Mouse (Mus musculus): ENCODE measurements at regions not wholly inside any gene's neighbourhood (a gene's known extent, or its start where the extent isn't known, plus 50 kb on each side); places are given as distances from the start of the nearest gene placed in this dataset.
A peak's percentile ranks its signal among the peaks of the same experiment; 100 is the strongest.

GRCm38 (mm10) chr17:50395669-50396068 is 102.2 kb upstream of the Dazl start:
- no peaks in the 10 kb centered on the region for H3K9me3 ChIP-seq (ENCODE audit: low read length)
- no peak overlapping the region for H3K27ac ChIP-seq
- no peaks in the 10 kb centered on the region for H3K27me3 ChIP-seq (ENCODE audit: insufficient read depth, low read length)
- no peaks in the 10 kb centered on the region for H3K4me1 ChIP-seq (ENCODE audit: insufficient read depth, low read length)
- no peaks in the 10 kb centered on the region for H3K36me3 ChIP-seq (ENCODE audit: insufficient read depth, low read length)
- H3K9ac ChIP-seq (replicated peaks; ENCODE audit: low read length), result no peak overlapping the region
- no peak overlapping the region for H3K4me2 ChIP-seq (ENCODE audit: low read depth, low read length)
- TF ChIP-seq CTCF (IDR thresholded peaks at IDR 0.05; ENCODE audit: low read depth), result no peak
- 97% methylated on average over 11 of the region's 11 CpGs for WGBS
- DNase-seq (ENCODE audit: low spot score) (no peak), ATAC-seq (no peak)
- no peak overlapping the region for H3K4me3 ChIP-seq (ENCODE audit: low read length)

- Histone ChIP-seq H3K27me3 (ENCODE audit: insufficient read depth, low read length) (no peaks in the 10 kb centered on the region), H3K4me3 (ENCODE audit: low read length) (no peak overlapping the region), H3K36me3 (ENCODE audit: insufficient read depth, low read length) (no peaks in the 10 kb centered on the region), H3K27ac (no peak overlapping the region), H3K9ac (replicated peaks; ENCODE audit: low read length) (no peak overlapping the region), H3K9me3 (ENCODE audit: low read length) (no peaks in the 10 kb centered on the region), H3K4me1 (ENCODE audit: insufficient read depth, low read length) (no peaks in the 10 kb centered on the region), H3K4me2 (ENCODE audit: low read depth, low read length) (no peak overlapping the region)
- no peak for TF ChIP-seq CTCF (IDR thresholded peaks at IDR 0.05; ENCODE audit: low read depth)
- no peak for DNase-seq (ENCODE audit: low spot score)
- ATAC-seq, result no peak
- WGBS, result 57% methylated on average over 4 of the region's 4 CpGs
Measured at GRCm38 (mm10) chr17:50397324-50397723, 103.9 kb upstream of the Dazl start.

GRCm38 (mm10) chr17:50407249-50407990 is 101.8 kb upstream of the Plcl2 start:
- Histone ChIP-seq H3K4me2 (ENCODE audit: low read depth, low read length) (no peak overlapping the region), H3K4me1 (ENCODE audit: insufficient read depth, low read length) (no peaks in the 10 kb centered on the region), H3K4me3 (ENCODE audit: low read length) (no peak overlapping the region), H3K27ac (peak overlapping the region; percentile 64), H3K36me3 (ENCODE audit: insufficient read depth, low read length) (no peaks in the 10 kb centered on the region), H3K9me3 (ENCODE audit: low read length) (no peaks in the 10 kb centered on the region), H3K9ac (replicated peaks; ENCODE audit: low read length) (no peak overlapping the region), H3K27me3 (ENCODE audit: insufficient read depth, low read length) (no peaks in the 10 kb centered on the region)
- ATAC-seq, result peak; percentile 85
- peak; percentile 80 for DNase-seq (ENCODE audit: low spot score)
- 43% methylated on average over 11 of the region's 11 CpGs for WGBS
- no peak for TF ChIP-seq CTCF (IDR thresholded peaks at IDR 0.05; ENCODE audit: low read depth)

GRCm38 (mm10) chr17:50408581-50408980 is 100.6 kb upstream of the Plcl2 start:
- WGBS, result 76% methylated on average over 10 of the region's 10 CpGs
- no peaks in the 10 kb centered on the region for H3K36me3 ChIP-seq (ENCODE audit: insufficient read depth, low read length)
- H3K4me1 ChIP-seq (ENCODE audit: insufficient read depth, low read length), result no peaks in the 10 kb centered on the region
- no peak overlapping the region for H3K4me2 ChIP-seq (ENCODE audit: low read depth, low read length)
- H3K9me3 ChIP-seq (ENCODE audit: low read length), result no peaks in the 10 kb centered on the region
- no peak overlapping the region for H3K27ac ChIP-seq
- no peak for TF ChIP-seq CTCF (IDR thresholded peaks at IDR 0.05; ENCODE audit: low read depth)
- ATAC-seq (no peak; the same call in 1 of the 2 replicates), DNase-seq (ENCODE audit: low spot score) (no peak)
- H3K27me3 ChIP-seq (ENCODE audit: insufficient read depth, low read length), result no peaks in the 10 kb centered on the region
- no peak overlapping the region for H3K9ac ChIP-seq (replicated peaks; ENCODE audit: low read length)
- H3K4me3 ChIP-seq (ENCODE audit: low read length), result no peak overlapping the region

GRCm38 (mm10) chr17:50409271-50409670 is 99.9 kb upstream of the Plcl2 start:
- ATAC-seq, result no peak

GRCm38 (mm10) chr17:50409895-50410294 is 99.3 kb upstream of the Plcl2 start:
- Histone ChIP-seq H3K4me3 (ENCODE audit: low read length) (no peak overlapping the region), H3K27ac (no peak overlapping the region), H3K27me3 (ENCODE audit: insufficient read depth, low read length) (no peaks in the 10 kb centered on the region), H3K36me3 (ENCODE audit: insufficient read depth, low read length) (no peaks in the 10 kb centered on the region), H3K9me3 (ENCODE audit: low read length) (no peaks in the 10 kb centered on the region), H3K4me2 (ENCODE audit: low read depth, low read length) (no peak overlapping the region), H3K4me1 (ENCODE audit: insufficient read depth, low read length) (no peaks in the 10 kb centered on the region), H3K9ac (replicated peaks; ENCODE audit: low read length) (no peak overlapping the region)
- DNase-seq (ENCODE audit: low spot score), result no peak
- TF ChIP-seq CTCF (IDR thresholded peaks at IDR 0.05; ENCODE audit: low read depth), result no peak
- 85% methylated on average over 8 of the region's 8 CpGs for WGBS
- ATAC-seq, result no peak

More at GRCm38 (mm10) chr17:50409271-50409670, 99.9 kb upstream of the Plcl2 start:
- Histone ChIP-seq H3K27me3 (ENCODE audit: insufficient read depth, low read length) (no peaks in the 10 kb centered on the region), H3K4me3 (ENCODE audit: low read length) (no peak overlapping the region), H3K27ac (no peak overlapping the region), H3K36me3 (ENCODE audit: insufficient read depth, low read length) (no peaks in the 10 kb centered on the region), H3K4me1 (ENCODE audit: insufficient read depth, low read length) (no peaks in the 10 kb centered on the region), H3K4me2 (ENCODE audit: low read depth, low read length) (no peak overlapping the region), H3K9me3 (ENCODE audit: low read length) (no peaks in the 10 kb centered on the region), H3K9ac (replicated peaks; ENCODE audit: low read length) (no peak overlapping the region)
- 97% methylated on average over 3 of the region's 3 CpGs for WGBS
- no peak for DNase-seq (ENCODE audit: low spot score)
- TF ChIP-seq CTCF (IDR thresholded peaks at IDR 0.05; ENCODE audit: low read depth), result no peak

GRCm38 (mm10) chr17:50410296-50410695 is 98.9 kb upstream of the Plcl2 start:
- H3K9me3 ChIP-seq (ENCODE audit: low read length), result no peaks in the 10 kb centered on the region
- no peaks in the 10 kb centered on the region for H3K4me1 ChIP-seq (ENCODE audit: insufficient read depth, low read length)
- WGBS, result 94% methylated on average over 3 of the region's 3 CpGs
- H3K27me3 ChIP-seq (ENCODE audit: insufficient read depth, low read length), result no peaks in the 10 kb centered on the region
- no peak overlapping the region for H3K9ac ChIP-seq (replicated peaks; ENCODE audit: low read length)
- no peak overlapping the region for H3K4me3 ChIP-seq (ENCODE audit: low read length)
- H3K36me3 ChIP-seq (ENCODE audit: insufficient read depth, low read length), result no peaks in the 10 kb centered on the region
- ATAC-seq (no peak), DNase-seq (ENCODE audit: low spot score) (no peak)
- H3K4me2 ChIP-seq (ENCODE audit: low read depth, low read length), result no peak overlapping the region
- H3K27ac ChIP-seq, result no peak overlapping the region
- no peak for TF ChIP-seq CTCF (IDR thresholded peaks at IDR 0.05; ENCODE audit: low read depth)

Measured in hindbrain, postnatal 0 days (tissue).